Mouse (Mus musculus) adrenal gland, postnatal 10 days (tissue): Measurements from ENCODE around the gene Rdh7. TPM values are rescaled to one million over a fixed set of nuclear protein-coding genes. Genes with fewer than 3 reads are reported as not detected.
A peak's percentile ranks its signal among the peaks of the same experiment; 100 is the strongest.
"Not testable (repeated sequence)": the region's sequence is repeated elsewhere in the genome, so short reads cannot be mapped to it uniquely, and the experiment has no call there.

Experiments
- DNase-seq: peaks from one replicate; pipeline ENCODE4 v3.0.0; 2021; ENCODE audit warnings: mixed read lengths
- total RNA-seq, 2 experiments: library from RNA; stranded (reverse); gene quantifications; 2 replicates each; pipeline ENCODE4 v1.2.3; 2021

Rdh7 gene
- total RNA-seq, 2 experiments from 2014 or later: 45.4 to 112 TPM

DNA sequence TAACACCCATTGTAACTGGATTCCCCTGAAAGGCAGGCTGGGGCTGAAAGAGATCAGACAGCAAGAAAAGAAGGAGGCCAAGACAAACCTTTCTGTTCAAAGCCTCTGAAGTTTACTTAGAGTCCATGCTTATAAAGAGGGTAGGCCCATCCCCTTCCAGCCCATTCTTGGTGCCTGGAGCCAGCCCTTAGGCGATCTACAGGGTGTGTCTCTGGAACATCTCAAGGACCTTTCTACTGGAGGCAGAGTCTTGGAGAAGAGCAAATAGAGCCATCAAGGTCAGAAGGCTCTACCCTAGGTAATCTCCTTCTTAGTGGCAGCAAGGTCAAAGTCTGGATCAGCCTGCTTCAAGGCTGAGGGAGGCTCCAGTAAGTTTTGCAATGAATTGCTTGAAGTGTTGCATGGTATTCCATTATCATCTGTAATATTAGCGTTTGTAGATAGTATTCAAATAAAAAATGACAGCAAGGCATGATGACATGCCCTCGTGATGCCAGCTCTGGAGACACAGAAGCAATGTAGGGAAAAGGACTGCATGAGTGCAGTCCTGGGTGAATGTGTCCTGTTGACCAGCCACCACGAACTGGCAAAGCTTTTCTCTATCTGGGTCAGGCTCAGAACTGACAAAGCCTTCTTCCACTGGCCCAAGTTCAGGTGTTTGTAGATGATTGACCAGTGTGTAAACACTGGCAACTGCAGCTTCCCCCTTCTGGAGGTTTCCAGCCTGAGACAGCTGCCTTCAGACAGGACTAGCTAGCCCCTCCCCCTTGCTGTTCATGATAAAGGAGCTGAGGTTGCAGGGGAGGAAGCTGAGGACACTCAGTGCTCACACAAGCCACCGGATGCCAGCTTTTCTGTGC lies 4.8 kb upstream of the Rdh7 start:
- not testable (repeated sequence) for DNase-seq

DNA sequence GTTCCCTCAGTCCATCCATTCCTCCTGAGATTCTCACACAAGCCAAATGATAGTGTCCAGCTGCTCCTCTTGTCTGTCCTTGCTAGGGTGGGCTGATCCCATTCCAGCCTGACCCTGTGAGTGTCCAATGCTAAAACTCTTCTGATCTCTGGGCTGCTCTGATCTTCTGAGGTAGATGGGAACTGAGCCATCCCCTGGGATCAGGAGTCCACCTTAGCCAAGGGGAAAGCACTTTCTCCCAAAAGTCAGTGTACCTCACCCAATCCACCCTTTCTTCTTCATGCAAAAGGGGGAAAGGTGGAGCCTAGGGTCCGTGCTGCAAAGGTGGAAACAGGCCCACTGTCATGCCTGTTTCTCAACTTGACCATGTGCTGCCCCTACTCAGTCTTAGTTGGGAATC lies 2.9 kb upstream of the Rdh7 start:
- DNase-seq: no peak

DNA sequence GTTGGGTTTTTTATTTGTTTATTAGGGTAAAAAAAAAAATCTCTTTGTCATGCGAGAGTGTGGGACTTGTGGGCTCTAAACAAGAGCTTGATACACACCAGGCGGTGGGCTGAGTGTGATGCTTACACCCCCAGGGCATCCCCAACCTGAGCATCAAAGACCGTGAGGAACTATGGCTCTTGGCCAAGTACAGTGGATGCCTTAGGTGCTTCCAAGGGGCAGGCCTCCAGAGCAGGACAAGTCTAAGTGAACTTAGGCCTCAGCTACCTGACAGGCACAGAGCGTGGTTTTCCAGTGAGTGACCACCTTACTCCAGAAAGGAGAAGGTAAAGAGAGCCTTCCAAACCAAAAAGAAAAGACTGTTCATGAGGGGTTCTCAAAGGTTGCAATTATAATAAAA lies 1.6 kb downstream of the Rdh7 start:
- no peak for DNase-seq

DNA sequence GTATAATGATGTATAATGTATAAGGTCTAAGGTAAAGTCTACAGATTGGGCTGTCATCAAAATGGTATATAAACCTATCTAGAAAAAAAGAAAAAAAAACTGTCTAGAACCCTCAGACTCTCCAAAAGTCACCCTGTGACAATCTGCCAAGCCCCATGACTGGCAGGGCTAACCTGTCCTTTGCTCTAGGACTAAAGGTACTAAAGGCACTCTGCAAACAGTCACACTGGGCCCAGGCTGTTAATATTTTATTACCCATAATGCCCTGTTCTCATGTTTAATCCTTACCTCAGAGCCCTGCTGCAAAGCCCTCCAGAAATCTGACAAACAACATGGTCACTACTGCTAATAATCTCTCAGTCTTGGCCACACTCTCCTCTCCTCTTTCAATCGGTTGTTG lies 2.1 kb downstream of the Rdh7 start:
- no peak for DNase-seq

DNA sequence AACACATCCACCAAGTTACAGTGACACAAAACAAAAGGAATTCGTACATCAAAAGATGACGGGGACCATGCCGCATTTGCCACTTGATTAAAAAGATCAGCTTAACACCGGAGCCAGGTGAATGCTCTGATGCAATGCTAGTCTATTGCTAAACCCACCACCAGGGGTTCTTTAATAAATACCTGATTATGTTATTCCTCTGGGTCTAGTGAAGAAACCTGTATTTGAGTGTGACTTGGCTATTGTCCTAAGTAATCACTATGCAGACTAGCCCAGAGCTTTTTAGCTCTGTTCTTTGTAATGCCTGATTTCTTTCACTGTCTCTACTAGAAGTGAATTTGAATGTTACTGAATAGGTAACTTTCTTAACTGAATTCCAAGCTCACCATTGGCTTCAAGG lies 7.6 kb downstream of the Rdh7 start:
- no peak for DNase-seq

DNA sequence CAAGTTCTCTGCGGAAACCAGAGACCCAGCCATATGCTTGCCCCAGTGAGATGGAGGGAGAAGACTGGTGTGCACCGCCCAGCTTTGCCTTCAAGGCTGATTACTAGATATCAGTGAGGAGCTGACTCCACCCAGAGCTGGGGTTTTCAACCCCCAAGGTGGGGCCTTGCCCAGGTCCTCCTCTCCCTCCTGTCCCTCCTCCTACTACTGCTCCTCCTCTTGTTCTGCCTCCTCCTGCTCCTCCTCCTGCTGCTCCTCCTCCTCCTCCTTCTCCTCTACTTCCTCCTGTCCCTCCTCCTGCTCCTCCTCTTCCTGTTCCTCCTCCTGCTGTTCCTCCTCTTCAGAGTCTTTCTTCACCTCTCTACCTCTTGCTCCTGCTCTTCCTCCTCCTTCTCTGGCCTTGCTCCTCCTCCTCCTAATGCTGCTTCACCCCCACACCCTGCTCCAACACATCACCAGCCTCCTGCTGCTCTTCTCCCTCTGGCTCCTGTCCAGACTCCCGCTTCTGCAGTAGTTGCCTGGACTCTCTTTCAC lies 9.4 kb downstream of the Rdh7 start:
- no peak for DNase-seq

DNA sequence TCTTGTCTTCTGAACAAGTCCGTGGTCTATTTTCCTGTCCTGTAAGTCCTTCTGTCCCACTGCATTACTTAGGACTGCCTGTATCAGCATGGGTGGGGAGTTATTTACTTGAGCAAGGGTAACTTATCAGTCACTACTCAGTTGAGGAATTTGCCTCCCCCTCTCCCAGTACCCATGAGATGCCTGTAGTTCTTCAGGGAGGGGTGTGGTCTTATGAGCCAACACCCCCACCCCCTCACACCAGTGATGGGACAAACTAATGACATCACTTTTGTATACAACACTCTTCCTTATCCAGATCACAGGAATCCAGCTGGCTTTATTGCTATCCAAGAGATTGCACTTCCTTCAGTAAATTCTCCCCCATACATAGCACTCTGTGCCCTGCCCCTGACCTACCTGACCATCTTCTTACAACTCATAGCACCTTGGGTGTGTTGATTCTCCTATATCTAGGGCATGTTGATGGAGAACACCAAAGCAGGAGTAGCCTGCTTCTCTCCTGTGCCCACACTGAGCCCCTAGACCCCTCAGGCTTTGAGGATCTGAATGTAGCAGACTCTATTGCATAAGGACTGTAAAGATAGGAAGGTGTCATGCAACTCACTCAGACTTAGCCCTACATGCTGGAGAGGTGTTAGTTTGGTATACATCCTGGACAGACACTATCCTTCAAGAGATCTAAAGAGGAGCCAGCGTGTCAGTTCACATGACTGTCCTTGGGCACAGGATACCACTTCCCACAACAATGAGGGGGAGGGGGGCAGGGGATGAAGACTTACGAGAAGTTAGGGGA lies 10.2 kb downstream of the Rdh7 start:
- no peak for DNase-seq

DNA sequence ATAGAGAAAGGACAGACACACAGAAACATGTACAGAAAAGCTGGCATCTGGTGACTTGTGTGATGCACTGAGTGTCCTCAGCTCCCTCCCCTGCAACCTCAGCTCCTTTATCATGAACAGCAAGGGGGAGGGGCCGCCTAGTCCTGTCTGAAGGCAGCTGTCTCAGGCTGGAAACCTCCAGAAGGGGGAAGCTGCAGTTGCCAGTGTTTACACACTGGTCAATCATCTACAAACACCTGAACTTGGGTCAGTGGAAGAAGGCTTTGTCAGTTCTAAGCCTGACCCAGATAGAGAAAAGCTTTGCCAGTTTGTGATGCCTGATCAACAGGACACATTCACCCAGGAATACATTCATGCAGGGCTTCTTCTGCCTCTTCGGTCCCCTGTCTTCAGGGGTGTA lies 10.9 kb downstream of the Rdh7 start:
- no peak for DNase-seq

DNA sequence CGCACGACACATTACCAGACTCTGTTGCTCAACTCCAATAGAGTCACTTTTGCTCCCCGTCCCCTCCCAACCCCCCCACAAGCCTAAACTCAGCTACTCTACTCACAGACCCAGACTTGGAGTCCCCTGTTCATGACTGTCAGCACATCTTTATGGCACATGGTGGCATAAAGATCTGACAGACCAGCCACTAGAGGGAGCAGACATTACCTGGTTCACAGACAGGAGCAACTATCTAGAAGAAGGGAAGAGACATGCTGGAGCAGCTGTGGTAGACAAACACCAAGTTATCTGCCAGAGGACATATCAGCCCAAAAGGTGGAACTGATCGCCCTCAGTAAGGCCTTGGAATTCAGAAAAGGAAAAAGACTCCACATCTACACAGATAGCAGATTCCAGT lies 16.1 kb downstream of the Rdh7 start:
- no peak for DNase-seq

DNA sequence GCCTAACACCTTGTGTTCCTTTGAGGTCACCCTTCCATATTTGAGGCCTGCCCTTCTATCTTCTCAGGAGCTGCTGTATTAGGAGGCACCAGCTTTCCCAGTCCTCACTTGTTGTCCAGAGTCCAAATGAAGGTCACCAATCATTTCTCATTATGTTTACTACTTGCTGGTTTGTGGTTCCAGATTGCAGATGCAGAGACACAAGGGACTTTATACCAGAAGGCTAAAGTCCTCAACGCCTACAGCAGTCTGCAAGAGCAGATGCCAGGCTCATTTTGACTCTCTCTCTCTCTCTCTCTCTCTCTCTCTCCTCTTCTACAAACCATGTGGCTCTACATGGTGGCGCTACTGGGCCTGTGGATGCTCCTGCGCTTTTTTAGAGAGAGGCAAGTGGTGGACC lies 22.4 kb downstream of the Rdh7 start, which contains the start of gene Rdh16f2:
Rdh16f2 (plus strand) TSS at position 243 of the 400 bp plus-strand sequence.
- DNase-seq: no peak

DNA sequence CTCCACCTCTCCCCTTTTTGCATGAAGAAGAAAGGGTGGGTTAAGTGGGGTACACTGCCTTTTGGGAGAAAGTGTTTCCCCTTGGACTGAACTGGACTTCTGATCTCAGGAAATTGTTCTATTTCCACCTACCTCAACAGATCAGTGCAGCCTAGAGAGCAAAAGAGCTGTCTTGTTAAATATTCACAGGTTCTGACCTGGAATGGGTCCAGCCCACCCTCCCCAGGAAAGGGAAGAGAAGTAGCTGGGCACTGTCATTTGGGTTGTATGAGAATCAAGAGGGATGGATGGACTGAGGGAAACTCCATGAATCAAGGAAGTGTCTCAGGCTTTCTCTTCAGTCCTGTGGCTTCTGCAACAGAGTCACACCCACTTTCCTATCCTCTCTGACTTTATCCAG lies 23.7 kb downstream of the Rdh7 start:
- no peak for DNase-seq

DNA sequence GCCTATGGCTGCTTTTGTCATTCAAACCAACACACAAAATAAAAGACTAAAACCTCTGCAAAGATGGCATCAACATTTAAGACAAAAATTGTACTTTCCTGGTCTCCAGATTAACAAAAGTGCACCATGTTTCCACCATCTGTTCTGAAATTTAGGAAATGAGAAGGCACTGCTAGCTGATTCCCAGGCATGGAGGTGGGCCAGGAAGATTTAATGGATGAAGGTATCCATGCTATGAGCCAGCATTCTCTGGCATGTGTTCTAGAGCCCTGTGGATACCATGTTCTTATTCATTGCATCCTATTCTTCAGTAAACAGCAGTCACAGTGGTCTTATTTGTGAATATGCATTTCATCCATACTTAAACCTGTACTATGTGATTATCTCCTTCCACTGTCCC lies 32.2 kb downstream of the Rdh7 start:
- no peak for DNase-seq

DNA sequence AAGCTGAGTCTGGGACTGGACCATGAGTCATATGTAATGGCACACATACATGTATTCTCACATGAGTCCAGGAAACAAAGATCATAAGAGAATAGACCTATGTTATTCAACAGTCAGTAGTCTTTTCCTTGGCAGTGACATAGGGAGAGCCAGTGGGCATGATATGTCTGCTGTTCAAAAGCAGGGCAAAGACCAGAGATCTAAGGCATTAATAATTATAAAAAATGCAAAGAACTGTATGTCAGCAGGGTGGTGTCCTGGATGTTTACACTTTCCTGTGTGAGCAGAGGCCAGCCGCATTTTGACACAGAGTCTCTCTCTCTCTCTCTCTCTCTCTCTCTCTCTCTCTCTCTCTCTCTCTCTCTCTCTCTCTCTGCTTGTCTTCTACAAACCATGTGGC lies 39.0 kb downstream of the Rdh7 start, which contains the start of gene Rdh19:
Rdh19 (plus strand) TSS at position 301 of the 400 bp plus-strand sequence.
- DNase-seq: no peak

DNA sequence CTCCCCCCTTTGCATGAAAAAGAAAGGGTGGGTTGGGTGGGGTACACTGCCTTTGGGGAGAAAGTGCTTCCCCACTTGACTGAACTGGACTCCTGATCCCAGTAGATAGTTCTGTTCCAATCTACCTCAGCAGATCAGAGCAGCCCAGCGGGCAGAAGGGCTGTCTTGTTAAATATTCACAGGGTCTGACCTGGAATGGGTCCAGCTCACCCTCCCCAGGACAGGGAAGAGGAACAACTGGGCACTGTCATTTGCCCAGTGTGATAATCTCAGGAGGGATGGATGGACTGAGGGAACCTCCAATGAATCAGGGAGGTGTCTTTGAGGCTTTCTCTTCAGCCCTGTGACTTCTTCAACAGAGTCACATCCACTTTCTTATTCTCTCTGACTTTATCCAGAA lies 40.5 kb downstream of the Rdh7 start:
- no peak for DNase-seq

DNA sequence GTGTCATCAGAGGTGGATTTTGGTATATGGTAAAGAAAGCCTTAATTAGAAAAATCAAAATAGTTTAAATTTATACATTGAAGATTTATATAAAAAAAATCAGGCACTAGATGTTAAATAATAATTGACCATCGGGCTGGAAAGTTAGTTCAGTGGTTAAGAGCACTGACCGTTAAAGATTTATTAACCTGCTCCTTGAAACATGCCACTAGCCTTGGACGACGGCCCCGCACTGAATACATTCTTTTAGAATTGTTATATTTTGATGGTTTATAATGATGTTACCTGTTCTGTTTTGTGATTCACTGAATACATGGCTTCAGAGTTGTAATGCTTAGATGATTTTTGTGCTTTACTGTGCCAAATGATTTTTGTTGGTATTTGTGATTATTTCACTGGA lies 42.7 kb downstream of the Rdh7 start:
- not testable (repeated sequence) for DNase-seq

DNA sequence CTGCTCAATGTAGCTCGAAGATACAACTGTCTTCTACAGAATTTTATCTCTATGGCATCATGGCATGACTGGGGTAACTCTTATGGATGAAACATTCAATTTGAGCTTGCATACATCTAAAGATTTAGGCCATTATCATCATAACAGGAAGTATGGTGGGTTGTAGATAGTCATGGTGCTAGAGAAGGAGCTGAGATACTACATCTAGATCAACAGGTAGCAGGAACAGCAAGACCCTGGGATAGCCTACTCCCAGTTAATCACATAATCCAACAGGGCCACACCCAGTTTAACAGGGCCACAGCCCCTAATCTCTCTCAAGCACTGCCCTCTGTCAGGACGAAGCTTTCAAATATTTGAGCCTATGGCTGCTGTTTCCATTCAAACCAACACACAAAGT lies 47.8 kb downstream of the Rdh7 start:
- DNase-seq: no peak

DNA sequence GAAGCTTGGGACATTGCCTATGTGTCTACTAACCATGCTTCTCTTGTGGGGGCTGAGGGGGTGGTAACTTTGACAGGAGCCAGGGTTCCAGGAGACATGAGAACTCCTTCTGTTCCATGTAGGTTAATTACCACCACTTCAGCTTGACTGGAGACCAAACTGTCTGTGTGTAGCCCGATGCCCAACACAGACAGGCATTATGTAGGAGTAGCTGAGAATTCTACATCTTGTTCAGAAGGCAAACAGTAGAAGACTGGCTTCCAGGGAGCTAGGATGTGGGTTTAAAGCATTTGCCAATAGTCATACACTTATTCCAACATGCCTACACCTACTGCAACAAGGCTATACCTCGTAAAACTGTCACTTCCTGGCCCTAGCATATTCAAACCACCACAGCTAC lies 50.1 kb downstream of the Rdh7 start:
- no peak for DNase-seq

DNA sequence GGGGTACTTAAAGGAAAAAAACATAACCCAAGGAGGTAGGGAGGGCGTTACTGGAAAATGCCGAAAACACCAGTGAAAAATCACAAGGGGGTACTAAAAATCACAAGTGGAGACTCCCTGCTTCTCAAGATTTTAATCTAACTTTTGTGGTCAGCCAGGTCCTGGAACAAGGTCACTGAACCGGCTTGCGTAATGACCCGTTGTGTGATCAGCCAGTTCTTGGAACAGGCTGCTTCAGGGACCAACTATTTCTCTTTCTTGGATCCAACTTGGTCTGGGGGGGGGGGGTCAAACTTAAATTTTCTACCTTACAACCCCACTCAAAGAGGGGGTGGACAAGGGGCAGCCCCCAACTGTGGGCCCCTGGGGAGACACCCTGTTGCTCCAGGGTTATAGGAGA lies 50.8 kb downstream of the Rdh7 start:
- peak; percentile 29 for DNase-seq

DNA sequence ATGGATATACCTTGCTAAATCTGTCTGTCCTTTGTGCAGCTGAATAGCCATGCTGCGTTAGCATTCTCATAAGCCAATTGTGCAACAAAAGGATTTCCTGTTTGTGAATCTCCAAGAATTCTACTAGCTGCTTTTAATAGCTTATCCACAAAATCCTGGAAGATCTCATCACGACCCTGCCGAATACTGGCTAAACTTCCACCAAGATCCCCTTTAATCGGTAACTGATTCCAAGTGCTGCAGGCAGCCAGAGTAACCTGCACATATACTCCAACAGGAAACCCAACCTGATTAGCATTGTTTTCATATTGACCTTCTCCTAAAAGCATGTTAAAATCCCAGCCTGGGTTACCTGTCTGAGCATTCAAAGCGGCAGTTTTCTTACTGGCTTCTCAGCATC lies 53.3 kb downstream of the Rdh7 start:
- DNase-seq: no peak

DNA sequence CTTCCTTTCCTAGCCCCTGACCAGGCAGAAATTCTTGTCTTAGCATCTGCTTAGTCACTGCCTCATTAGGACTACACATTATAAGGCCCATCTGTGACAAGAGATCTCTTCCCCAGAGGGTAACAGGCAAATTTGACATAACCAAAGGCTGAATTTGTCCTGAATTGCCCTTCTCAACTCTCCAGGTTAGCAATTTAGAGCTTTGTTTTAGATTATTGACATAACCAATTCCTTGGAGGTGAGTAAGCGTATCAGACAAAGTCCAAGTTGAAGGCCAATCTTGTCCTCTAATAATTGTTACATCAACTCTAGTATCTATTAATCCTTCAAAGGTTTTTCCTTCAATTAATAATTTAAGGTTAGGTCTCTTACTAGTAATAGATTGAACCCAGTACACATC lies 54.4 kb downstream of the Rdh7 start:
- not testable (repeated sequence) for DNase-seq
